Mouse (Mus musculus) gastrocnemius, postnatal 36 days (tissue): ENCODE data around the gene Wwox. TPM values are rescaled to one million over a fixed set of nuclear protein-coding genes. Genes with fewer than 3 reads are reported as not detected.

ENCODE experiments used
- DNase-seq, 2 experiments: peaks; one replicate each; pipeline ENCODE4 v3.0.0; 2022
- intact Hi-C: fragments of 180-260 bp; cut with DNase I; formaldehyde crosslinking; loops from one replicate; pipeline ENCODE4 v1.15.1; 2025
- total RNA-seq, 2 experiments: library from RNA; stranded (reverse); gene quantifications; 2 replicates each; pipeline ENCODE4 v1.2.3; 2021

Gene Wwox
- total RNA-seq, 2 experiments from 2014 or later: 7.4 to 7.5 TPM

DNA sequence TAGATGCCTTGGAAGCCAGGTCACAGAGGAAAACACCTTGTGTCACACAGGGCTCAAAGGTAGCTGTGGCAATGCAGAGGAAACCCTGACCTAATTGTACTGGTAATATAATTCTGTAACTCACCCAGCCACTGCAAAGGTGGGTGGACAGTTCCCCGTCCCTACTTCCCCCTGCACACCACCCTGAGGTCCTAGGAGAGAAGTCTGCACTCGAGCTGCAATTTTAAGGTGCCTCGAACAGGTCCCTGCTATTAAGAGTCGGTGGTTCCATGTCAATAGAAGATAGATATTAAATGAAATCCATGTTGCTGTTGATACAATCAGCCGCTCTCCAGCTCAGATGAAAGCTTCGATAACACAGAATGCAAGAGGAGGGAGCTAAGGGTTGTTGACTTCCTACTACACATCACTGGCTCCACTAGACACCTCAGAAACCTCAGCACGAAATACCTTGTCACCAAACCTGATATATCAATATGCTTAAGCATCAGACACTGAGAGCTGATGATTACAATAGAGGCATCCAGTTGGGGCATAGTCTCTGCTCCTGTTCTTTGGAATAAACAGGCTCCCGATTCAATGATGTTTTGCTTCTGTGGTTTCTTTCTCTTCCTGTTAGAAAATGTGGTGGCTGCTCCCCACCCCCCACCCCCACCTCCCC, 441.1 kb downstream of the Wwox start:
- intact Hi-C loops: no loop called here
- no peak for DNase-seq

DNA sequence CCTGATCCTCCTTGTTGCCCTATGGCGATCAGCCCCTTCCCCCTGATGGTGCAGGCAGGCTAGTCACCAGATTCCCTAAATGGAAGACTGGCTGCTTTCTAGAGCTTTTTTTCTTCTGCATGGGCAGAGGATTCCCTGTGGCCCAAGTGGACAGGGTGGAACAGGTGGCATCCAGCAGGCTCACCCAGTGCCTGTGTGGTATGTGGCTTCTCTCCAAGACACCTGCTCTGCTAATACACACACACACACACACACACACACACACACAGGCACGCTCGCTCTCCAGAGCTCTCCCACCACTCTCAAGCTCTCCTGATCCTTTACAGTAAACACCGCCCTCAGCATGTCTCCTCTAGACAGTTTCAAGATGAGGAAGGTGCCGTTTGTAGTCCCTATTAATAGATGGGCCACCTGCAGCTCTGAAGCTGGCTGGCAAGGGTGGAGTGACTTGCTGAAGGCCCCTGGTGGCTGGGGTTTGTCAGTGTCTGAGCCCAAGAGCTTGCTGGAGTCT, 442.5 kb downstream of the Wwox start:
- no peak for DNase-seq
- intact Hi-C loops: no loop called here

DNA sequence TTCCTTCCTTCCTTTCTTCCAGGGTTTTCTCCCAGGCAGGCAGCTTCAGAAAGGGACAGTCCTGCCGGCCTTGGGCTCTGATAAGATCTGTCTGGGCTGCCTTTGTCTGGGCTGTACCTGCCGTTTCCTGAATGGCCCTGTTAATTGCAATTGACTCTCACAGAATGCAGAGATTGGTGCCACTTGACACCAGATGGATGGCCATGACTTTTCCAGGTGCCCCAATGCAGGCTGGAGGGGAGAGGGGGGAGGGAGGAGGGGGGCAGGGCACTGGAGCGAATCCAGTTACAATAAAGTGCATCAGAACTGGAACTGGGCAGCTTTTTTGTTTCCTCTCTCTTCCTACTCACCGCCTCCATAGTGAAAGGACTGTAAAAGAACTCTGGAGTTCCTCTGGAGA, 443.0 kb downstream of the Wwox start:
- no peak for DNase-seq
- intact Hi-C loops: no loop called here

DNA sequence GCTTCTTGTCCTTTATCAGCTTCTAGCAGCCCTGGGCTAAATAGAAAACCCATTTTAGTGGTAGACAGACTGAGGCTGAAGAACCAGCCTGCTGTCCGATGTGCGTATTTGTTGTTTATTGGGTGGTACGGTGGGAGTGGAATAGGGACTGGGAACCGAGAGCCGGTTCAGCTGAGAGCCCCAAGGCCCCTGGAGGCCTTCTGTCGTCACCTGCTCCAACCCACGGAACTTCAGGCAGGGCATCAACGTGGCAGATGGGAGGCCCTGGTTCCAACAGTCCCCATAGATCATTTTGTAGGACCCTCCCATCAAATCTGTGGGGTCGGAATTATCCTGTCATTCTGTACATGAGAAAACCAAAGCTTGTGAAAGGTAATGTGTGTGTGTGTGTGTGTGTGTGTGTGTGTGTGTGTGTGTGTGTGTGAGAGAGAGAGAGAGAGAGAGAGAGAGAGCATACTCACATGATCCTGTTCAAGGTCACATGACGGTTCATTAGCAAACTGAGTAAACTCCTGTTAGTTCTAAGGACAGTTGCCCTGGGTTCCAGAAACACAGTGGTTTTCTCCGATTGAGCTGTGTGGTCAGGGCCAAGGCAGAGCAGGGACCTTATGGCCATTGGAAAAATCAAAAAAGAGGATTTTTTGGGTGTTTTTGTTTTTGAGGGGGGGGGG, 443.6 kb downstream of the Wwox start:
- no peak for DNase-seq
- intact Hi-C loops: no loop called here

DNA sequence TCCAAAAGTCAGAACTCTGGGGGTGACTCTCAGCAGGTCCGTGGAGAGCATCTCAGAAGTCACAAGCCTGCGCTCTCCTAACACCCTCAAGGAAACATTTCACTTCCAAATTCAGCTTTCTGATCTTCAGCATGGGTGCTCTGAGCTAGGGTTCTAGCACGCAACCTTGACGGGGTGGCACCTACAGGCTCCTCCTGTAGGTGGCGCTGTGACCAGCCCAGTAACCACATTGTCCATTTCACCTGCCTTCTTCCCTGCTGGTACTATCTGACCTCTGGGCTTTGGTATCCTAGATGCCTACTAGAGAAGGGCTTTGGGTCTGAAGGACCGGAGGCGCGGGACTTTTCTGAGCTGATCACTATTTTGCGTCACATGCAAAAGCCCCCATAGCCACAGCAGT, 444.5 kb downstream of the Wwox start:
- intact Hi-C loops: no loop called here

DNA sequence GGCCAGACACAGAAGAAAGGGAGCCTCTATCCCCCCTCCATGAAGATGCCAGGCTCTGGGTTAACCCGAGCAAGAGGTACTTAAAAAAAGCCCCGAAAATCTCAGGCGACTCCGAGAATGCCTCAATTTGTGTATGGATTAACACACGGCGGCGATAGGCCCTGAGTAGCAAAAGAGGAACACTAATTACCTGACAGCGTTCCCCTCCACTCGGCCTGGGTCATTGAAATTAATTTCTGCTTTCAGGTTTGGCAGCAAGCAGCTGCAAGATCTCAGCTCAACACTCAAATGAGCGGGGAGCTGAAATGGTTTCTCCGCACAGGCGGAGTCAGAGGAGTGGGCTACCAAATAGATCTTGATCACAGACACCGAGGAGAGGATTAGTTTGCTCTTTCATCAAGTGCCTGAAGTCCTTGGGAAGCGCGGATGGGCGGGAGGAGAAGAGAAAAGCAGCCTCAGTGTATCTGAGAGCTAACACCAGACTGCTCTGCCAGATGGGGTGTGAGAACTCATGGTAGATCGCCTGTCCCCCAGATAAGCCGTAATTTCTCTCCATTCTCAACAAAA, 445.7 kb downstream of the Wwox start:
- no peak for DNase-seq
- intact Hi-C loops: no loop called here

More for the DNA sequence above, 444.5 kb downstream of the Wwox start:
- no peak for DNase-seq

DNA sequence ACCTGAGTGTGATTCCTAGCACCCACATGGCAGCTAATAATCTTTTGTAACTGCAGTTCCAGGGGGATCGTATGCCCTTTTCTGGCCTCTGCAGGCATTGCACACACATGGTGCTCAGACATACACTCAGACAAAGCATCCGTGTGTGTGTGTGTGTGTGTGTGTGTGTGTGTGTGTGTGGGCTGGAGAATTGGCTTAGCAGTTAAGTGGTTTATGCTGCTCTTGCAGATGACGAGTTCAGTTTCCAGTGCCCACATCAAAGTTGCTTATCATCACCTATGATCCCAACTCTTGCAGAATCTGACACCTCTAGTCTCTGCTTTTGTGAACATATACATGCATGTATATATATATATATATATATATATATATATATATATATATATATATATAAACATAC, 448.9 kb downstream of the Wwox start:
- intact Hi-C loops: no loop called here
- DNase-seq: no peak

DNA sequence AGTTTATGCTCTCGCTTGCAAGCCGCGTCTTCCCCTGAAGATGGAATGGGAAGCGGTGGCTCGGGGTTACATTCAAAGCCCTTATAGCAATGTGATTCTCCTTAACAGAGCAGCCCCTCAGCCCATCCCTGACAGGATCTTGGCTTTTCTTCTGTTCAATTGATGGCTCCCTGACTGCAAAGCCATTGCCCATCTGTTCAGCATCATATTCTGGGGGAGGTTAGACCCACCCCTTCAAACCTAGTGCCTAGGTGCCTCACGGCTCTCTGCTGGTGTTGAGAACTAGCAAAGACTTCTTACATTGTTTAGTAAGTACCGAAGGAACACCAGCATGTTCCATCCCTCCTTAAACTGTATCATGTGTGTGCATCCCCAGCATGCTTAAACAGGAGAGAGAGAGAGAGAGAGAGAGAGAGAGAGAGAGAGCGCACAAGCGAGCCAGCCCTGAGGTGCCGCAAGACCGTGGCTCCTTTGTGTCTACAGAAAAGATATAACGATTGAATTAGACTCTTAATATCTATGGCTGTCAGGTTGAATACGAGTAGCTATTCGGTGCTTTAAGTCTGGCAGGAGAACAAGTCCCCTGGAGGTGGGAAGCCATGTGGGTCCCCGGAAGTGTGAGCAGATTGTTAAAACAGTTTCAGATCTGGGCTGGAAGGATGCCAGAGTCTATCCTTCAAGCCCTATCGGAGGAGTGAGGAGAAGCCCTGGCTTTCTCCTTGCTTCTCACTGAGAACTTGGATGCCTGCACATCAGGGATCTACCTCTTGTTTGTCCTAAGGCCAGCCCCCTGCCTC, 450.3 kb downstream of the Wwox start:
- no peak for DNase-seq

DNA sequence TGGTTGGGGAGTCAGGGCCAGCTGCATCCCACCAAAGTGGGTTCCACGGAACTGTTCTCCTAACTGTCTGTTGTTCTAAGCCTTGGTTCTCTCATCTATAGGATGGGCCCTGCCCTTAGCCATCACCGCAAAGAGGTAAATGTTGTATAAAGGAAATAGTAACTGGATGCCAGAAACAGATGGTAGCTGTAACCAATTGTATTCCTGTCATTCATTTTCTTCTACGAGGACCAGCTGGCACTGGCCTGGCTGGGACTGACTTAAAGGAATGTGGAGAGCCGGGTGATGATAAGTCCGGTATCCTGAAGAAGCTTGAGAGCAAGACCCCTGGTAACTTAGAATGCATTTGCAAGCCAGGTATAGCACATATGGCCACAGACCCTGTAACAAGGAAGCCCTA, 451.0 kb downstream of the Wwox start:
- intact Hi-C loops: no loop called here
- DNase-seq: no peak

More for the DNA sequence above, 450.3 kb downstream of the Wwox start:
- intact Hi-C loops: no loop called here

DNA sequence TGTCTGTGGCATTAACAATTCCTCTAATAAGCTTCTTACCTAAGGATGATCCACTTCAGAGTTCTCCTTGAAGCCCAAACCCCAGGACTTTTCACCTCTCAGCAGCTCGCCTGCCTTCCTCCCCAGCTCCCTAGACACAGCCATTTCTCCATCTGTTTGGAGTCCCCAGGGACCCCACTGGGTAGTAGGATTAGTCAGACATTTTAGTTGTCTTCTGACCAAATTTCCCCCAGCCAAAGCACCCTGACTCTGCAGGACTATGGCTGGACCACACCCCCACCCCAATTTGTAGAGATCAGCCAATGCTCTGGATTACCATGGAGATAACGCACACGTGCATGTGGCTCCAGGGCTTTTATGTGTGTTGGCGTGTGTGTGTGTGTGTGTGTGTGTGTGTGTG, 451.8 kb downstream of the Wwox start:
- intact Hi-C loops: no loop called here
- no peak for DNase-seq

DNA sequence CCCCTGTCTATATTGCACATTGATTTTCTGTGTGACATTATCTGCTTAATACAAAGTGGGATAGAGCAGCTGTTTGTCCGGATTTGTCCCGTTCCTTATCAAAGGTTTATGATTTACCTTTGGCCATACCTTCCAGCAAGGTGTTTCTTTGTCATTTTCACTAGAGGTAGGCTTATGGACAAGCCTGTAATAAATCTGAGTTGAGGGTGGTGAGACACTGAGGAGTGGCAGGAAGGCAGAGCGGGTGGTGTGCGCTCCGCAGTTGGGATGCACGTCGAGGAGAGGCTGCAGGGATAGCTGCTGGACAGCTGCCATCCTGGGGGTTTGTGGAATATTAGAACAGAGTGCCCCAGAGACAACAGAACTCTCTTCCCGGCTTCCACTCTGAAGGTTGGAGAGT, 458.0 kb downstream of the Wwox start:
- DNase-seq: no peak
- intact Hi-C loops: no loop called here

DNA sequence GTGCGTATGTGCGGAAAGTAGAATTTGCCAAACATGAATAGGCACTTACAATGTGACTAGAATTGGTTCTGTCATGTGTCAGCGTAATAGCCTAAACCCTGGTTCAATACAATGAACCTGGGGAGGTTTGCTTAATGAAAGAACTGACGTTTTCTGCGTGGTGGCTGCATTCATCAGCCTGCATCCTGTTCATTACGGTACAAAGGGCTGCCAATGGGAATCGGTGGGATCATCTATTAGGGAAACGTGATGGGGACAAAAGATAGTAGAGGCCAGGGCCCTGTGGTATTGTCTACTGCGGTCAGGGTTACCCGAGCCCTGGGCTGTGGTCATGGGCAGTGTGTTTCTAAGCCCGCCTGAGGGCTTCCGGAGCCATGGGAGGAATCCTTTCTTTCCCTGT, 459.7 kb downstream of the Wwox start:
- no peak for DNase-seq
- intact Hi-C loops: no loop called here

DNA sequence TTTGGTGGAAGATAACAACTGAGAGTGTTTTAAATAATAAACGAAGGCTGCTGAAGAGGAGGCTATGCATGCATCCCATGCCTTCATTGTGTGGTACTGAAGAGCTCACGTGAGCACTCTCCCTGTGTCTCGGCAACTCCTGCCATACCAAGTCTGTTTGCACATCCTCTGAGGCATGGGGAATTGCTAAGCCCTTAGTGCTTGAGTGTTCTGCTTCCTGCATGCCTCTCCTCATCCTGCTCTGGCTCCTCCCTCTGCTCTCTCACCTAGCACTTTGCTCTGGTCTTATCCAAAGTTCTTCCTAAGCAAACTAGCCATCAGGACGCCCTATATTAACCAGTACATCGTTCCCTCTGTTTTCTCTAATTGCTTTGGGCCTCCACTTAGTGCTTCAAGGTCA, 463.1 kb downstream of the Wwox start:
- DNase-seq: no peak
- intact Hi-C loops: no loop called here

DNA sequence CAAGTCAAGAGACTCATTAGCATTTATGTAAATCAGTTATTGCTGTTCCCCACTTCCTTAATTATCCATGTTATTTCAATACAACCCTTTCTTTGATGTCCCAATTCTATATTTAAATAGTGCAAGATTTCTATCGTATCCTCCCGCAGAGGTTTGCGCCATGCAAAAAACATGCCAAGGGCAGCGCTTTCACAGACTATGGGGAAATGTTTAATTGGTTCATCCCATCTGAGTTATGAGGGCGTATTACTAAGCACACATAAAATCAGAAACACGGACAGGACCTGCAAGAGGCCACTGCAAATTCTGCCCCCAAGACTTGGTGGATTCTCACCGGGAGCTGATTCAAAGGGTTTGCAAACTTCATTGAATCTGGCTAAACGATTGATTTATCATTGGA, 468.6 kb downstream of the Wwox start:
- no peak for DNase-seq
- intact Hi-C loops: no loop called here

DNA sequence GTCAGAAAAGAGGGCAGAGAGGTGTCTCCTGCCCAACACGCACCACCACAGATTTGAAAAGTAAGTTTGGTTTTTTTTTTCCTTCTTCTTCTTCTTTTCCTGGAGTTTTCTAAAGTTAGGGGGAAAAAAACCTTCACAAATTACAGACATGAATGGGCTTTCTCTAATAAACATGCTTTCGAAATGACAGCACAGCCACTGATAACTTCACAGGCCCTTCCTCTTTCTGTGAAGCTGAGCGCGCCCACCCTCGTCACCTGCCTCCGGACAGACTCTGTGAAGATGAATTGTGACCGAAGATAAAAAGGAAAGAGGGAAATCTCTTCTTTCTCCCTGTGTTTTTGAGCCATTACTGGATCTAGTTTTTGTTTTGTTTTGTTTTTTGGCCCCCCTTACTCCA, 469.1 kb downstream of the Wwox start:
- intact Hi-C loops: no loop called here
- DNase-seq: no peak

DNA sequence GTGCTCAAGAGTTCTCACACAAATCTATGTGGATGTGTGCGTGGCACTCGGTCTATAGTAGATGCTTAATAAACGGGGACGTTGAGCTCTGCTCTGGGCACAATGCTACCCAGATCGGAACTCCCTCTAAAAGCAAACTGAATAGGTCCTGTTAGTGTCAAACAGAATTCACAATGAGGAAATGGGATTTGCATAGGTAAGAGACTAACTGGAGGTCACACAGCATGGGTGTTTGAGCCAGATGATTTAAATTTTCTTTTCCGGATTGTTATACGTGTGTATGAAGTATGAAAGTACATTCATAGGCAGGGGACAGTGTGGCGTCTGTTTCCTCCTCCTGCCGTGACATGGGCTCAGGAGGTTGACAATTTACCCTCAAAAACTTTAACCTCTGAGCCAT, 469.7 kb downstream of the Wwox start:
- intact Hi-C loops: no loop called here
- DNase-seq: no peak

DNA sequence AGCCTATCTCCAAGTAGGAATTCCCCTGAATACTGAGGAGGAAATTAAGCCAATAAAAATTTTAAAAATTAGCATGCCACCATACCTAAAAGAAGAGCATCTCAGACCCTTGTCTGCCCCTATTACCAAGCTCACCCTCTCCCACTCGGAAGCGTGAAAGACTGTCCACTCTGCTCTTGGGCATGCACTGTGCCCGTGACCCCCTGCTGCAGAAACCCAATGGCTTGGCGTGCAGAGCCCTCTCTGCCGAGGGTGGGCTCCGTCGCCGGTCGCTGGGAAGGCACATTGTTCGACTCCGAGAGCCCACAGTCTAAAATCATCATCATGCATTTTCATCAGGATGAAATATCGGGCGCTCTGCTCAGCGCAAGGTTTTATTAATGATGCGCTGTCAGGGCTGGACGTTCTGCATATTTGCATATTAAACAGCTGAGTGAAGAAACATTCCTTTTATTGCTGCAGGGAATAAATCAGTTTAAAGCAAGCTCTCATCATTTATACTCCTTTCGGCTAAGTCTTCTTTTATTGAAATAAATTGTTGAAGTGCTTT, 471.7 kb downstream of the Wwox start:
- DNase-seq: no peak
- intact Hi-C loops: no loop called here

DNA sequence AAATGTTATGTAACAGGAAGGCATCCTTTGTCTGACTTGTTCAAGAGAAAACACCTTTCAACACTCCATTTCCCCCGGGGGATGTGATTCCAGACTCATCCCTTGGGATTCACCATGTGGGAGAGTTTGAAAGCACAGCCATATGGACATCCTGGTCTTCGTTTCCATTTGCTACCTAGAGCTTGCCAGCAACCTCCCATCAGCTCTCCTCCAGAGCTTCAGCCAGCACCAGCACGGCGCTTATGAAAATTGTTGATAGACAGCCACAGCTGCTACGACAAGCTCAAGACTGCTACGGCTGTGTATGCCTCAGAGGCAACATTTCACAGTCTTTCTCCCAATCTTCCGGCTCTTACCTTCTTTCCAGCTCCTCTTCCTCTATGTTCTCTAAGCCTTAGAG, 484.2 kb downstream of the Wwox start:
- intact Hi-C loops: no loop called here
- DNase-seq: no peak

DNA sequence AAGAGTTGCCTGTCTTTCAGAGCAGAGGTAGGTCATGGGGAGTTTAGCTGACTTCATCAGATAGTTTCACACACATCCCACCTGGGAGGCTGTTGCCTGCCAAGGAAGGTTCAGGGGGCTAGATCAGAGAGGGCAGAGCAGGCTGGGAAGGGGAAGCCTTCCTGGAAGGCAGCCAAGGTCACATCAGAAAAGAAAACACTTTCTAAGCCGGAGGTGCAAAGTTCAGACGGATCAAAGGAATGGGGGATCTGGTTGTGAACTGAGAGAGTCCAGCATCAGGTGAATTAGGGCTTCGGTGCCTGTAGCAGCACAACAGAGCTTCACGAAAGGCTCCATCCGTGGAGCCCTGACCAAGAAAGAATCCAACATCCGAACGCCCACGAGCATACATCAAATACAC, 488.0 kb downstream of the Wwox start:
- intact Hi-C loops: no loop called here
- DNase-seq: no peak

DNA sequence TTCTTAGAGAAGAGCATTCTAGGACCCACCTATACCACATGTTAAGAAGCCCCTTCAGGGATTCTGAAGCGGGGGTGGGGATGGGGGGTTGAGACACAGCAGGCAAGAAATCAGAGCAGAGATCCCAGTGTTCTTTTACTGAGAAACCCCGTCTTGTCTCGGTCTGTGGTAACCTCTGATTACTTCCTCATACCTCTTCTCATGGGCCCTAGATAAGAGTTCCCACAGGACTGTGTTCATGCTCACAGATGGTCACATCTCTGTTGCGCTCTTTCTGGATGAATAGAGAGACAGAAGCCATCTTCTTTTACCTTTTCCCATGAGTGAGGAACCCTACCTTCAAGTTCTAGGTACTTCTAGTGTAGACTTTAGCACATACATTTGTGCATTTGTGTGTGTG, 488.5 kb downstream of the Wwox start:
- intact Hi-C loops: no loop called here
- no peak for DNase-seq

DNA sequence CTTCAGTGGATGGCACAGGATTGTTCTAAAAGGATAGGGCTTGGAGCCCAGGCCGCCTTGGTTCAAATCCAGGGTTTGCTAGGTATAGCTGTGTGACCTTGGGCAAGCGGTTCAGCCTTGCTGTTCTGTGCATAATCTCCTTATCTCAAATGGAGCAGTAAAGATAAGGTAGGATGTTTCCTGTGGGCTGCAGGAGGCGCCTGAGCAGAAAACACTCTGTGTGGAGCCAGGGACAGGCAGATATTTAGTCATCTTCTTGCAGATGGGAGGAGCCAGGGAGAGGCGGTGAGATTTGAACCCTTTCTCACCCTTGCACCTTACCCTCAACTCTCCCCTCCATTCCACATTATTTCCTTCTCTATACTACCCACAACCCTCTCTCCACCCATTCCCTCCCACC, 490.1 kb downstream of the Wwox start:
- intact Hi-C loops: no loop called here
- no peak for DNase-seq
